Mouse (Mus musculus) gonadal fat pad, adult 2 months (tissue): ENCODE measurements around the gene Gm20821. TPM values are rescaled to one million over a fixed set of nuclear protein-coding genes. Genes with fewer than 3 reads are reported as not detected.
"Not testable (repeated sequence)": the region's sequence is repeated elsewhere in the genome, so short reads cannot be mapped to it uniquely, and the experiment has no call there.

Source experiments
- DNase-seq: peaks from one replicate; pipeline ENCODE4 v3.0.0-alpha.2; 2012; ENCODE audit warnings: low read depth
- polyA plus RNA-seq: library from polyadenylated mRNA; depleted of rRNA; stranded (reverse); fragments of >200 nt; gene quantifications from 2 replicates; pipeline ENCODE4 v1.2.3, GENCODE M21; 2012; rRNA removed

Gene Gm20821
- not detected in 2 replicates for polyA plus RNA-seq

DNA sequence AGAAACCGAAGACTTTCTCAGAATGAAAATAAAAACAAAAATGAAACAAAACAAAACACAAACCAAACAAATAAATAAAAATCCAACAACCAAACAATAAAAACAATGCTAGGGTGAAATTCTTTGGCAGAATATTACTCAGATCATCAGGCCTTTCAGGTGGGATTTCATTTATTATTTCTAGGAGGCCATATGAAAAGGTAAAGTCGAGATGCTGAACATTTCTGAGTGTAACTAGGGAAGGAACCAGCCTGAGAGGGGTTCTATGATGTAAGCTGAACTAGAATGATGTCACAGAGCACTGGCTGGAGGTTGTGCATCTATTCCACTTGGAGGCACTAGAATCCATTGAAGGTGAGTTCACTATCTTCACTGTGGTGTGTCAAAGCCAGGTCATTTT lies at the start of gene Gm20821:
Gene Gm20821, plus strand, starts transcription at position 301 of the 400 bp plus-strand sequence.
- DNase-seq, result not testable (repeated sequence)
